Mouse (Mus musculus): ENCODE data around the gene Sstr2. TPM values are rescaled to one million over a fixed set of nuclear protein-coding genes. Genes with fewer than 3 reads are reported as not detected.

Sstr2 gene
- polyA plus RNA-seq, 1 experiment from 2014 or later, result 0.42 TPM

- Histone ChIP-seq H3K4me3 (no peak overlapping the region), H3K9me3 (replicated peaks) (peaks cover 13% of the 10 kb centered on the region; the same call in 1 of the 2 replicates), H3K4me2 (no peak overlapping the region), H3K27ac (ENCODE audit: poor library complexity, severe bottlenecking) (no peak overlapping the region), H3K4me1 (replicated peaks) (no peaks in the 10 kb centered on the region), H3K27me3 (replicated peaks) (no peaks in the 10 kb centered on the region), H3K9ac (no peak overlapping the region), H3K36me3 (0 out of 2 replicates have a peak, but pooled peaks cover 4% of the 10 kb centered on the region)
- 65% methylated on average over 12 of the region's 12 CpGs for WGBS
- no peak for ATAC-seq (ENCODE audit: insufficient number of reproducible peaks, low FRiP score)
Observed at GRCm38 (mm10) chr11:113601616-113602343, 17.4 kb upstream of the Sstr2 start.

DNA sequence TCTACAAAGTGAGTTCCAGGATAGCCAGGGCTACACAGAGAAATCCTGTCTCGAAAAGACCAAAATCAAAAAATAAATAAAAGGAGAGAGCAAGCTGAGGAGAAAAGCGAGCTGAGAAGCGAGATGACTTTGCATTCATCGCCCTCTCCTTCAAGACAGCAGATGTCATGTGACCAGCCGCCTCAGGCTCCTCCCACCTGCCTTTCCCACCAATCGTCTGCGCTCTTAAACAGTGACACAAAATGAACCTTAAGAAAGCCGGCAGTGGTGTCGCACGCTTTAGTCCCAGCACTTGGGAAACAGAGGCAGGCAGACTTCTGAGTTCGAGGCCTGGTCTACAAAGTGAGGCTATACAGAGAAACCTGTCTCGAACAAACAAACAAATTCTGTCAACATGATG lies 11.6 kb upstream of the Sstr2 start:
- Histone ChIP-seq H3K27me3 (replicated peaks) (no peaks in the 10 kb centered on the region), H3K9me3 (replicated peaks) (peaks cover 13% of the 10 kb centered on the region; the same call in 1 of the 2 replicates), H3K27ac (ENCODE audit: poor library complexity, severe bottlenecking) (no peak overlapping the region), H3K4me3 (no peak overlapping the region), H3K4me1 (replicated peaks) (peaks cover 10% of the 10 kb centered on the region), H3K36me3 (0 out of 2 replicates have a peak, but pooled peaks cover 4% of the 10 kb centered on the region), H3K9ac (no peak overlapping the region), H3K4me2 (no peak overlapping the region)
- no peak for ATAC-seq (ENCODE audit: insufficient number of reproducible peaks, low FRiP score)
- 88% methylated on average over 12 of the region's 12 CpGs for WGBS

GRCm38 (mm10) chr11:113609581-113609980 lies 9.6 kb upstream of the Sstr2 start:
- no peak for ATAC-seq (ENCODE audit: insufficient number of reproducible peaks, low FRiP score)
- peaks cover 10% of the 10 kb centered on the region for H3K4me1 ChIP-seq (replicated peaks)
- H3K27ac ChIP-seq (ENCODE audit: poor library complexity, severe bottlenecking), result no peak overlapping the region
- no peak overlapping the region for H3K4me2 ChIP-seq
- no peak overlapping the region for H3K4me3 ChIP-seq
- H3K9ac ChIP-seq, result no peak overlapping the region
- H3K9me3 ChIP-seq (replicated peaks), result peaks cover 5% of the 10 kb centered on the region; the same call in 1 of the 2 replicates
- H3K36me3 ChIP-seq, result 0 out of 2 replicates have a peak, but pooled peaks cover 4% of the 10 kb centered on the region
- 78% methylated on average over 5 of the region's 5 CpGs for WGBS
- 0 out of 2 replicates have a peak, but pooled peaks cover 4% of the 10 kb centered on the region for H3K27me3 ChIP-seq (replicated peaks)

DNA sequence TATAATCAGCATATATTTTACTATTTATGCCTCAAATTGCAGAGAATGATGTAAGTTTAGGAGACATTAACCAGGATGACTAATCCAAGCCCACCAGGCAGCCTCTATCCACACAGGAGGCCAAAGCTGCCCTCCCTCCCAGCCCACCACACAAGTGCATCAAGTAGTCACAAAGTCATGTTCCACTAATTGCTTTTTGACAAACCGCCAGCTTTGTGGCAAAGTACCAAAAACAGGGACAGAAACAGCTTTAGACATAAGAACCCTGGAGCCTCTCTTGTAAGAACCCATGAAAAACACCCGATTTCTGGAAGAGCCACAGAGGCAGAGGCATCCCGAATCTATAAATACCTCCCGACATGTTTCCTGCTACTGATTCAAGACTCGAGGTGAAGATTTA lies 8.9 kb upstream of the Sstr2 start:
- Histone ChIP-seq H3K36me3 (0 out of 2 replicates have a peak, but pooled peaks cover 4% of the 10 kb centered on the region), H3K27me3 (replicated peaks) (0 out of 2 replicates have a peak, but pooled peaks cover 5% of the 10 kb centered on the region), H3K9me3 (replicated peaks) (peaks cover 5% of the 10 kb centered on the region; the same call in 1 of the 2 replicates), H3K27ac (ENCODE audit: poor library complexity, severe bottlenecking) (no peak overlapping the region), H3K4me2 (no peak overlapping the region), H3K9ac (no peak overlapping the region), H3K4me1 (replicated peaks) (peaks cover 10% of the 10 kb centered on the region), H3K4me3 (no peak overlapping the region)
- 74% methylated on average over 5 of the region's 5 CpGs for WGBS
- no peak for ATAC-seq (ENCODE audit: insufficient number of reproducible peaks, low FRiP score)

GRCm38 (mm10) chr11:113611112-113611646 lies 8.0 kb upstream of the Sstr2 start:
- no peak for ATAC-seq (ENCODE audit: insufficient number of reproducible peaks, low FRiP score)
- Histone ChIP-seq H3K9ac (no peak overlapping the region), H3K27ac (ENCODE audit: poor library complexity, severe bottlenecking) (no peak overlapping the region), H3K36me3 (0 out of 2 replicates have a peak, but pooled peaks cover under 1% of the 10 kb centered on the region), H3K4me3 (no peak overlapping the region), H3K4me1 (replicated peaks) (peaks cover 10% of the 10 kb centered on the region), H3K4me2 (no peak overlapping the region), H3K9me3 (replicated peaks) (peaks cover 2% of the 10 kb centered on the region; the same call in 1 of the 2 replicates), H3K27me3 (replicated peaks) (0 out of 2 replicates have a peak, but pooled peaks cover 10% of the 10 kb centered on the region)
- 84% methylated on average over 10 of the region's 10 CpGs for WGBS

GRCm38 (mm10) chr11:113611664-113612611 lies 7.2 kb upstream of the Sstr2 start:
- H3K9ac ChIP-seq, result 0 out of 2 replicates have a peak overlapping the region, but pooled peaks have one; percentile 43
- H3K36me3 ChIP-seq, result no peaks in the 10 kb centered on the region
- 0 out of 2 replicates have a peak, but pooled peaks cover 10% of the 10 kb centered on the region for H3K27me3 ChIP-seq (replicated peaks)
- H3K27ac ChIP-seq (ENCODE audit: poor library complexity, severe bottlenecking), result no peak overlapping the region
- peaks cover 10% of the 10 kb centered on the region for H3K4me1 ChIP-seq (replicated peaks)
- ATAC-seq (ENCODE audit: insufficient number of reproducible peaks, low FRiP score), result no peak
- peak overlapping the region; percentile 28 for H3K4me3 ChIP-seq
- H3K9me3 ChIP-seq (replicated peaks), result no peaks in the 10 kb centered on the region
- H3K4me2 ChIP-seq, result peak overlapping the region; percentile 67
- WGBS, result 11% methylated on average over 24 of the region's 24 CpGs

DNA sequence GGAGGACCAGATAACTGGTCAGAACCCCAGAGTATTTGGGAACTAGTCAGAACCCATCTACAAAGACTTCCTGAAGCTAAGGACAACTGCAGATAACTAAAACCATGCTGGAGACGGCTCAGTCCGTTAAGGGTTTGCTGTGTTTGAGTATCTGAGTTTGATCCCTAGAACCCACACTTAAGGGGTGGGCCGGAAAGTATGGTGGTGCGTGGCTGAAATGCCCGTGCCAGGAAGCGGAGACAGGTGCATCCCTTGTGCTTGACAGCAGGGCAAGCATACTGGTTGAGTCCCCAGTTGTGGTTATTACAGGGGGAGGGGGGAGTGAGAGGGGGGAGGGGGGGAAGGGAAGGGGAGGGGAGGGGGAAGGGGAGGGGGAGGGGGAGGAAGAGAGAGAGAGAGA lies 4.7 kb upstream of the Sstr2 start:
- Histone ChIP-seq H3K4me2 (no peak overlapping the region), H3K27me3 (replicated peaks) (peaks cover 25% of the 10 kb centered on the region), H3K9ac (no peak overlapping the region), H3K4me1 (replicated peaks) (peaks cover 26% of the 10 kb centered on the region), H3K4me3 (no peak overlapping the region), H3K27ac (ENCODE audit: poor library complexity, severe bottlenecking) (no peak overlapping the region), H3K9me3 (replicated peaks) (no peaks in the 10 kb centered on the region), H3K36me3 (no peaks in the 10 kb centered on the region)
- 63% methylated on average over 6 of the region's 6 CpGs for WGBS
- ATAC-seq (ENCODE audit: insufficient number of reproducible peaks, low FRiP score), result no peak

DNA sequence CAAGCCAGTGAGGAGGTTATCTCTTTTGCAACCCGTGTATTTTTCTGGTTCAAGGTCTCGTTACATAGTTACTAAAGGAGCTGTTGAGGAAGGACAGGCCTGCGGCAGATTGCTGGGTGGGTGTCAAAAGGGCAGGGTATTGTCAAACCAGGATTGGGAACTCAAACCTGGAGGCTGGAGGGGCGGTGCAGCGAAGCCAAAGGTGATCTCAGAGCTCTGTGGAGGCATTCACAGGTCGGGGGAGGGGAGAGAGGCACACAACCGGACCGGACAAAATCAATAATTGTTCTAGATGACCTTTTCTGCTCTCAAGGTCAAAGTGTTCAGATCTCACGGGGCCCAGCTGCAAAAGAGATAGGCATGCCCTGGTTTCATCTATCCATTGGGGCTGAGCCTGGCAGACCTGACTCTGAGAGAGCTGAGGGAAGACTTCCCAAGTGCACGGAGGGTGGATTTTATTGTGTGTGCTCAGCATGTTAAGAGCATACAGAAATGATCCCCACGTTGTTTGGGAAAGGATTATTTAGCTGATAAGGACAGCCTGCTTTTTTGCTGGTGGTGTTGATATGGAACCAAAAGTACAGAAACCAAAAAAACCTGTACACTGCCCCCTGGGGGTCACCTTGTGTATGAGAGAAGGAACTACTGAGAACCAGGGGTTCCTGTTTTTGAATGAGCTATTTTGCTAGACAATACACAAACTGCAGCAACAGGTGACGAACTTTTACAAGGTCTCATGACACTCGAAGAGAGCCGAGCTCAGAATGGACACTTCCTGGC lies 1.8 kb upstream of the Sstr2 start:
- Histone ChIP-seq H3K9ac (no peak overlapping the region), H3K9me3 (replicated peaks) (no peaks in the 10 kb centered on the region), H3K27me3 (replicated peaks) (peaks cover 52% of the 10 kb centered on the region), H3K27ac (ENCODE audit: poor library complexity, severe bottlenecking) (no peak overlapping the region), H3K4me1 (replicated peaks) (peaks cover 27% of the 10 kb centered on the region), H3K4me2 (no peak overlapping the region), H3K36me3 (no peaks in the 10 kb centered on the region), H3K4me3 (no peak overlapping the region)
- WGBS, result 51% methylated on average over 14 of the region's 14 CpGs
- no peak for ATAC-seq (ENCODE audit: insufficient number of reproducible peaks, low FRiP score)

- Histone ChIP-seq H3K36me3 (no peaks in the 10 kb centered on the region), H3K9ac (peak overlapping the region; percentile 73; the same call in 1 of the 2 replicates), H3K4me1 (replicated peaks) (peaks cover 26% of the 10 kb centered on the region), H3K27ac (ENCODE audit: poor library complexity, severe bottlenecking) (no peak overlapping the region), H3K4me3 (peak overlapping the region; percentile 53), H3K4me2 (peak overlapping the region; percentile 98), H3K27me3 (replicated peaks) (peaks cover 56% of the 10 kb centered on the region), H3K9me3 (replicated peaks) (no peaks in the 10 kb centered on the region)
- no peak for ATAC-seq (ENCODE audit: insufficient number of reproducible peaks, low FRiP score)
- 27% methylated on average over 4 of the region's 4 CpGs for WGBS
Observed at GRCm38 (mm10) chr11:113618303-113618671, 855 bp upstream of the Sstr2 start.

DNA sequence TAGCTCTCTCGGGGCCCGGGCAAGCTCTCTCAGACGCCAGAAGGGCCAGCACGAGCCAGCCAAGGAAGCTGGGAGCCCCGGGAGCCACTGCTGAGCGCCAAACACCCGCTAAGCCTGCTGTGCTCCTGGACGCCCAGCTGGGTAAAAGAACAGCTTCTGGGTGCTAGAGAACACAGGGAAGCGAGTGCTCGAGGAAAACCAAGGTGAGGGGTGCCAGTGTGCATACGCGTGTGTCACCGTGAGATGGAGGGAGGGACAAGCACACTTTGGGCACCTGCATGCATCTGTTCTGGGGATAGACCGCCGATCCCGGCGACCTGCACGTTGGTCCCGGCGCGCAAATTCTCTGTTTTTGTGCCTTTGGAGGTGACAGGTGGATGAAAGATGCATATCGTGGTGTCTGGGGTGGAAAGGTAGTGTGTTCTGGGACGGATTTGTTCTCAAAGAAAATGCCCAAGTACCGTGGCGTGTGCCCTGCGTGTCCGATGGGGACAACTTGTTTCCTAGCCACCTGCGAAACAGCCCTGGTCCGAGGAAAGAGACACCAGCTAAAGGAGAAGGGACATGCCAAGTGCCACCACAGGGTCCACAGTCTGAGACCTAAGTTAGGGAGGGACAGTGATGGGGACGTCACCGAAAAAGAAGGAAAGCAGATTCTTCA lies 408 bp downstream of the Sstr2 start:
- H3K27me3 ChIP-seq (replicated peaks), result peaks cover 52% of the 10 kb centered on the region
- H3K4me2 ChIP-seq, result peak overlapping the region; percentile 98
- no peaks in the 10 kb centered on the region for H3K9me3 ChIP-seq (replicated peaks)
- no peaks in the 10 kb centered on the region for H3K36me3 ChIP-seq
- peak overlapping the region; percentile 73 for H3K9ac ChIP-seq
- peak overlapping the region; percentile 53 for H3K4me3 ChIP-seq
- WGBS, result 3% methylated on average over 31 of the region's 31 CpGs
- ATAC-seq (ENCODE audit: insufficient number of reproducible peaks, low FRiP score), result no peak
- no peak overlapping the region for H3K27ac ChIP-seq (ENCODE audit: poor library complexity, severe bottlenecking)
- H3K4me1 ChIP-seq (replicated peaks), result peaks cover 26% of the 10 kb centered on the region

Data from heart, embryonic 12.5 days (tissue).